Mouse (Mus musculus): ENCODE results near the gene Agpat2.

Gene Agpat2

GRCm38 (mm10) chr2:26603720-26604671, at the start of gene Agpat2:
Agpat2 (minus strand) TSS chr2:26604417.
- DNase-seq (ENCODE audit: low read depth), result peak; percentile 73

DNA sequence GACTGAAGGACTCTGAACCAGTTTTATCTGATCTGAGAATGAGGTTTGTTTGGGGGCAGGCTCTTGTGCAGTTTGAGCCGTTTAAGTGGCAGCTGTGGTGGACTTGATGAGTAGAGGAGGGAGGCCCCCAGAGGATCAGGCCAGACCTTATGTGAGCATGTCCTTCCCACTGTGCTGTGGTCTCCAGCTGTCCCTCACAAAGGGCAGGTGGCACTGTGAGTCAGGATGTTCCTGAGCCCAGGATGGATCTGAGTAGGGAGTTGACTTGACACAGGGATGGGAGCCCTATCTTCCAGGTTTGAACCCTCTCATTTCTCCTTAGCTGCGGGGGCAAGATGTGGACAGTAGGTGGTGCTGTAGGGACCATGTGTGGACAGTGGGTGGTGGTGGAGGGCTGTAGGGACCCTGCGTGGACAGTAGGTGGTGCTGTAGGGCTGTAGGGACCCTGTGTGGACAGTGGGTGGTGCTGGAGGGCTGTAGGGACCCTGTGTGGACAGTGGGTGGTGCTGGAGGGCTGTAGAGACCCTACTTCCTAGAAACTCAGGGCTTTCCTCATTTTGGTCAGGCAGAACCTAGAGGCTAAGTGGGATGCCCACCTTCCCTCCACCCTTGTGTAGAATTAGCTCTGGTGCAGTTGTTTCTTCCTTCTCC, 42.6 kb upstream of the Agpat2 start:
- DNase-seq (ENCODE audit: low read depth), result peak; percentile 88

GRCm38 (mm10) chr2:26643942-26644341, 39.7 kb upstream of the Agpat2 start:
- DNase-seq (ENCODE audit: low read depth), result peak; percentile 56

- no peak for DNase-seq (ENCODE audit: low read depth)
These were observed 36.9 kb upstream of the Agpat2 start for GRCm38 (mm10) chr2:26641006-26641647.

DNA sequence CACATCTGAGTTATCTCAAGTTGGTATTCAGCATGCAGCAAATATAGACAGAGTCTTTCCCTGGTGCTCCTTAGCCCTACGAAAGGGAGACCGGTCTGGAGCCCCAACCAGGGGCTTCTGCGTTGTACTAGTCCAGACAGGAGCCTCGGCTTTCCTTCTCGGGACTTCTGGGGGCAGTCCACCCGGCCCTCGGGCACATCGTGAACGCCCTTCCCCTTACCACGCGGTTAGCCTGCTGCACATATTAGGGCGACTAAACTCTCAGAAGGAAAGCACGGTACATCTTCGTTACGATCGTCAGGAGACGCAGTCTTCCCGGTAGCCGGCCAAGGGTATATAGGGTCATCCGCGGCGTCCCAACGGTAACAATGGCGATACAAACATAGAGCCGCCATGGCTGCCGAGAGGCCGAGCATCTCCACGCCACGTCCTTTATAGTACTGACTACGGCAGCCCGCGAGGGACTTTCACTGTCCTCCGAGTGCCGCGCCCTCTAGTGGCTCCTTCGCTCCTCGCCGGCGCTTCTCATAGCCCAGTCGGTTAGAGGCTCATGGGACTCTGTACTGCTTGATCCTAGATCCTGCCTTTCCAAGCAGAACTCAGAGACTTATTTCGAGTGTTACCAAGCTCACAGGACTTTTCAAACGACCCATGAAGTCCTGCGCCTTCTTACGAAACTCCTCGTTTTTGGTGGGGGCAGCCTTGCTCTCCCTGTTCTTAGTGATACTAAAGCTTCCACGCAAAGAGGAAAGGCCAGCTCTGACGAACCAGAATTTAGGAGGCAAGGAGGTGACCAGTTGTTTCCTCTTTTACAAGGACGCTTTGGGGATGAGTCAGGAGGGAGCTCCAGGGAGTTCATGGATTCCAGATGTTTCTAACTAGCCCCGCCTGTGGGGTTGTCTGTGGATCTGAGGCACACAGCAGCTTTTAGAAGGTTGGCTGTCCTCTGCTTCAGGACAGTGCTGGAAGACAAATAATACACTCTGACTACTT, 35.9 kb upstream of the Agpat2 start:
- peak; percentile 97 for DNase-seq (ENCODE audit: low read depth)

GRCm38 (mm10) chr2:26639083-26639482, 34.9 kb upstream of the Agpat2 start:
- DNase-seq (ENCODE audit: low read depth), result no peak

GRCm38 (mm10) chr2:26638572-26638971, 34.4 kb upstream of the Agpat2 start:
- DNase-seq (ENCODE audit: low read depth), result no peak

GRCm38 (mm10) chr2:26638039-26638438, 33.8 kb upstream of the Agpat2 start:
- no peak for DNase-seq (ENCODE audit: low read depth)

DNA sequence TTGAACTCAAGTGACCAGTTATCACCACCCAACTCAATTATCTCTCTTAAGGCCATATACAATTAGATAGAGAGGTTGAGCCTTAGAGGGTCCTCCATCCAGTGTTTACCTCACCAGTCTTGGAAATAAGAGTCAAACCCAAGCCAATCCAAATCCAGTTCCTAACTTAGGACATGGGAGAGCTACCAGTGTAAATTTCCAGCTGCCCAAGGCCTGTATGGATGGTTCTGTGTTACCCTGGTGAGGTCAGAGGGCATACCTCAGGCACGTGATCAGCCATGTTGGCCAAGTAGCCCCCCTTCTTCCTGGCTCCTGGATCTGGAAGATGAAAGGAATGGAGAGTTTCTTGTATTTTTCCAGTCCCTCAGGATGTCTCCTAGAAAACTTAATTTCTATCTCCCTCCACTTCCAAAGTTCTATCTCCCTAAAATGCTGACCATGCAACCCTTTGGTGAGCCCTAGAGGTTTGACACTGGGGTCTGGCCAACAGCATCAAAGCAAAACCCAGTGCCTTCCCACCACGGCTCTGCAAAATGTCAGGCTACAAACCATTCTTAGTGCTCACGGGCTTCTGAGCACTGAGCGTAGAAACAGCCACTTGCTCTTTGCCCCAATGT, 33.2 kb upstream of the Agpat2 start:
- no peak for DNase-seq (ENCODE audit: low read depth)

GRCm38 (mm10) chr2:26636325-26636635, 32.1 kb upstream of the Agpat2 start:
- no peak for DNase-seq (ENCODE audit: low read depth)

- DNase-seq (ENCODE audit: low read depth), result no peak
These were observed 31.5 kb upstream of the Agpat2 start for GRCm38 (mm10) chr2:26635489-26636324.

DNA sequence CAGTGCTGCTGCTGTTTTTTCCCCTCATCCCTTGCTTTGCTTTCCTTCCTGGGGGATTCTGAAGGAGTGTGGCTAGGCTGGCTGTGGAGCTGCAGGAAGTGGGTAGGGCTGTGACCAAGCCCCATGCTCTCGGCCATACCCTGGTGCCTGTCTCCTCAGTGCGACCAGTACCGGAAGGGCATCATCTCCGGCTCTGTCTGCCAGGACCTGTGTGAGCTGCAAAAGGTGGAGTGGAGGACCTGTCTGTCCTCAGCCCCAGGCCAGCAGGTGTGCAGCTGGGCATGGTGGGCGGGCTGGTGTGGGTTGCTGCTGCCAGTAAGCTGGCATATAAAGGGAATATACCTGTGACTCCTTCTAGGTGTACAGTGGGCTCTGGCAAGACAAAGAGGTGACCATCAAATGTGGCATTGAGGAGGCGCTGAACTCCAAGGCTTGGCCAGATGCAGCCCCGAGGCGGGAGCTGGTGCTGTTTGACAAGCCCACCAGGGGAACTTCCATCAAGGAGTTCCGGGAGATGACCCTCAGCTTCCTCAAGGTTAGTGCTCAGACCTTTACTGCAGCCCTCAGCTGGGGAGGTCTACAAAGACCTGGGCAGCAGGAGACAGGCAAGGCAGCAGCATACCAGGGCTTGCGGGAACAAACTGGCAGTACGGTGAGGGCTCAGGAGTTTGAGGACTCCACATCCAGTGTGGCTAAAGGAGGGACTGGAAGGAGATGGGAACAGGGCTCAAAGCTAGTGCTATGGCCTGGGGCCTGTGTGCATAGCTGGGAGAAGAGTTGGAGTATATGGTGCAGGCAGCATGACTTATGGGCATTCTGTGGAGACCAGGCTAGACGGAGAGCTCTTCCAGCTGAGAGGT, 30.6 kb upstream of the Agpat2 start:
- DNase-seq (ENCODE audit: low read depth), result no peak

GRCm38 (mm10) chr2:26633953-26634530, 29.8 kb upstream of the Agpat2 start:
- no peak for DNase-seq (ENCODE audit: low read depth)

DNA sequence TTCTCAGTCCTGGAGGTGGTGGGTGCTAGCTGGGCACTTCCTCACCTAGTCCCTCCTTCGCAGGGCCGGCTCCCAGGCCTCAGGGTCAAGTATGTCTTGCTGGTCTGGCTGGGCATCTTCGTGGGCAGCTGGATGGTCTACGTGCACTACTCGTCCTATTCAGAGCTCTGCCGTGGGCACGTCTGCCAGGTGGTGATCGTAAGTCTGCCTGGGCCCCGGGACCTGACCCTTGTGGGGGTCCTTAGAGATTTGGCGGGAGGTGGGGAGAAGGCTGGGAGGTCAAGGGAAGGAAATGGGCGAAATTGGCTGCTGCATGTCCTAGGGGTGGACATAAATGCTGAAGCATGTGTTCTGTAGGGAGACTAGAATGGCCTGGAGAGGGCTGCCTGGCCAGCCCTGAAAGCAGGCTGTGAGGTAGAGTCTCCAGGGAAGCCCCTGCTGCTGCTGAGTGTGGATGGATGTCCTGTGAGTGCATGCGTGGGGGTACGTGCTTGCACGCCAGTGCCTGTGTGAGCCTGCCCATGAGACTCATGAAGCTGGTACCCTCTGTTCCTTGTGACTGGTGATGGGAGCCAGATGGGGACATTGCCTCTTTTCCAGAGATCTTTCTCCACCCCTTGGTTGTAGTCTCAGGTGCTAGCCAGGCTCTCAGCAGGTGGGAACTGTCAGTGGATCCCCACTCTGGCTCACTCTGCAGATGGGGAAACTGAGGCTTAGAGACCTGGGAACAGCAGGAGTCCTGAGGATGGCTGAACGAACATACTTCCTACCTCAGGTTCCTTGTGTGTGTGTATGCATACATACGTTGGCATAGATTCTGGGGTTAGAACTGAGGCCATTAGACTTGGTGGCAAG, 28.6 kb upstream of the Agpat2 start:
- no peak for DNase-seq (ENCODE audit: low read depth)

DNA sequence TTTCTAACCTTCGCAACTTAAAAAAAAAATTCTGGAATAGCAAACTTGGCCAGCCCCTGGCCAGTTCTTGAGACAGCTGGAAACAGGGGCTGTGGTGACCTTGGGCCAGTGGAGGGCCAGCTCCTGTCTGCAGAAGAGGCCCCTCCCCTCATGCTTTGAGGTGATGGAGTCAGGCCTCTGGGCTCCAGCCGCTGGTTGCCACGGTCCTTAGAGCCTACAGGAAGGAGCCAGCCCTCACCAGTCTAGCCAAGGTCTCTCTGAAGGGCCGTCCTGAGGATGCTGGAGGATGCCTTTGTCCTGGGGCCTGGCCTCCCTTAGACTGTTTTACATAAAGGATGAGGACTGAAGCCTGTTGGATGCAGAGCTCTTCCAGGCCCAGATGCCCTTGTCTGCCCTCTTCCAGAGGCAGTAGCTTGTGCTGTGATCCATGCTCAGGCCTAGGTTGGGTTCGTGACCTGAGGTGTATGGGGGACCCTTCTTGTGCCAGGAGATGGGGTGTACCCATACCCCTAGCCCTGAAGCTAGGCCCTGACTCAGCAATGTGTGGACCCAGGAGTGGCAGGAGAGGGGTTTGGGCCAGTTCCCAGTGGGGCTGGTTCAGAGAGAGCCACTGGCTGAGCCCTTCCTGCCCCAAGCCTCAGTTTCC, 24.7 kb upstream of the Agpat2 start:
- no peak for DNase-seq (ENCODE audit: low read depth)

- DNase-seq (ENCODE audit: low read depth), result no peak
These were observed 23.9 kb upstream of the Agpat2 start, which contains the start of gene Fam69b for GRCm38 (mm10) chr2:26627921-26628739. Fam69b (plus strand) TSS chr2:26628457.

DNA sequence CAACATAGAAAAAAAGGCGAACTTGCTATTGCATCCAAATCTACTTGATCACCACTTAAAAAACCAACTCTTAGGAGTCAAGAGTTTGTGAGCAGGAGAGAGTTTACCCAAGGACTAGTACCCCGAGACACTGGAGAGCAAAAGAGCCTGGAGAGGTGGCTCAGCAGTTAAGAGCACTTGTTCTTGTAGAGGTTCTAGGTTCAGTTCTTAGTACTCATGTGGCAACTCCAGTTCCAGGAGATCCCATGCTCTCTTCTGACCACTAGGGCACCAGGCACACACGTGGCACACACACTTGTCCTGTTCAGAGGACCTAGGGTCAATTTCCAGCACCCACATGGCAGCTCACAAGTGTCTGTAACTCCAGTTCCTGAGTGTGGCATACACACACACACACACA, 21.9 kb upstream of the Agpat2 start:
- DNase-seq (ENCODE audit: low read depth), result no peak
